Mouse (Mus musculus) CH12.LX (cell line): ENCODE results near the gene Serpinb1a. TPM values are rescaled to one million over a fixed set of nuclear protein-coding genes. Genes with fewer than 3 reads are reported as not detected.

ENCODE experiments used
- DNase-seq: peaks from one replicate; pipeline ENCODE4 v3.0.0-alpha.2; 2013; ENCODE audit errors: extremely low read depth
- H3K27ac ChIP-seq: 2 replicates; pipeline ENCODE4 v1.5.1; 2012; ENCODE audit warnings: low read depth, mild to moderate bottlenecking, control low read depth, moderate library complexity; ENCODE audit not compliant: insufficient read depth
- H3K27me3 ChIP-seq: replicated peaks from 2 replicates; pipeline ENCODE3; 2012; ENCODE audit warnings: inconsistent platforms
- H3K36me3 ChIP-seq, 2 experiments: replicated peaks in 1 of 2; 2 replicates each; pipeline versions ENCODE3 to v1.6.1; 2012; ENCODE audit warnings: inconsistent platforms in 1 of 2, low read length in 1 of 2, mild to moderate bottlenecking in 1 of 2, mixed read lengths in 1 of 2, moderate library complexity in 1 of 2; ENCODE audit not compliant: control insufficient read depth in 1 of 2, insufficient read depth in 1 of 2
- H3K4me1 ChIP-seq, 2 experiments: 2 replicates each; pipeline ENCODE4 v1.6.1; 2012; ENCODE audit warnings: inconsistent platforms in 1 of 2, moderate library complexity in 1 of 2; ENCODE audit not compliant: insufficient read depth in 2 of 2, control insufficient read depth in 1 of 2
- H3K4me2 ChIP-seq: 2 replicates; pipeline ENCODE4 v1.6.1; 2012; ENCODE audit warnings: low read depth, mild to moderate bottlenecking, control low read depth; ENCODE audit not compliant: poor library complexity, insufficient read depth, severe bottlenecking
- H3K4me3 ChIP-seq, 3 experiments: fragments of 150-350 bp in 1 of 3; sonication (generic) in 1 of 3; replicated peaks in 1 of 3; 2 replicates each; pipeline versions ENCODE3 to v1.5.1; 2011 to 2012; ENCODE audit warnings: low read depth in 2 of 3, low read length in 2 of 3, mild to moderate bottlenecking in 2 of 3, moderate library complexity in 2 of 3, control low read depth in 1 of 3, improper control_type of control experiment in 1 of 3, inconsistent platforms in 1 of 3, mixed read lengths in 1 of 3; ENCODE audit not compliant: poor library complexity in 1 of 3
- H3K79me2 ChIP-seq: replicated peaks from 2 replicates; pipeline ENCODE4 v1.6.1; 2012; ENCODE audit warnings: mild to moderate bottlenecking, moderate library complexity; ENCODE audit not compliant: control insufficient read depth, poor library complexity, insufficient read depth, severe bottlenecking; ENCODE audit errors: extremely low read depth
- H3K9ac ChIP-seq: 2 replicates; pipeline ENCODE4 v1.6.1; 2012; ENCODE audit warnings: low read depth, mild to moderate bottlenecking, control low read depth, moderate library complexity; ENCODE audit not compliant: insufficient read depth
- H3K9me3 ChIP-seq: replicated peaks from 2 replicates; pipeline ENCODE3; 2012; ENCODE audit warnings: low read length, inconsistent platforms, mixed read lengths
- CHD1 ChIP-seq: IDR thresholded peaks from 2 replicates; pipeline ENCODE4 v1.6.1; 2012; ENCODE audit warnings: low read depth, low read length, improper control_type of control experiment, inconsistent platforms
- CTCF ChIP-seq, 2 experiments: IDR thresholded peaks in 1 of 2; conservative IDR thresholded peaks in 1 of 2; 2 replicates each; pipeline ENCODE4 v1.5.1; 2011 to 2012; ENCODE audit warnings: low read depth in 2 of 2, low read length in 2 of 2, improper control_type of control experiment in 1 of 2, inconsistent platforms in 1 of 2, mild to moderate bottlenecking in 1 of 2, moderate library complexity in 1 of 2
- ELF1 ChIP-seq: IDR thresholded peaks from 2 replicates; pipeline ENCODE4 v1.6.1; 2014; ENCODE audit warnings: low read depth, mild to moderate bottlenecking, inconsistent platforms, low read length, improper control_type of control experiment
- EP300 ChIP-seq: IDR thresholded peaks from 2 replicates; pipeline ENCODE4 v1.6.1; 2011; ENCODE audit warnings: low read length, improper control_type of control experiment
- ETS1 ChIP-seq: conservative IDR thresholded peaks from 2 replicates; pipeline ENCODE4 v1.6.1; 2012; ENCODE audit warnings: low read depth, mild to moderate bottlenecking, inconsistent platforms, low read length, improper control_type of control experiment, moderate library complexity
- GABPA ChIP-seq: IDR thresholded peaks from 2 replicates; pipeline ENCODE4 v1.6.1; 2012; ENCODE audit warnings: low read depth, low read length, improper control_type of control experiment, inconsistent platforms; ENCODE audit not compliant: insufficient replicate concordance
- HCFC1 ChIP-seq: IDR thresholded peaks from 2 replicates; pipeline ENCODE4 v1.6.1; 2012; ENCODE audit warnings: low read depth, mild to moderate bottlenecking, inconsistent platforms, low read length, improper control_type of control experiment
- JUN ChIP-seq: IDR thresholded peaks from 2 replicates; pipeline ENCODE4 v1.6.1; 2011; ENCODE audit warnings: low read depth, mild to moderate bottlenecking, low read length, improper control_type of control experiment, moderate library complexity; ENCODE audit not compliant: insufficient read depth
- JUND ChIP-seq: conservative IDR thresholded peaks from 2 replicates; pipeline ENCODE4 v1.6.1; 2011; ENCODE audit warnings: low read depth, low read length, improper control_type of control experiment
- MAFK ChIP-seq: IDR thresholded peaks from 2 replicates; pipeline ENCODE4 v1.6.1; 2011; ENCODE audit warnings: low read length, improper control_type of control experiment; ENCODE audit not compliant: insufficient replicate concordance
- MAZ ChIP-seq: IDR thresholded peaks from 2 replicates; pipeline ENCODE4 v1.6.1; 2012; ENCODE audit warnings: low read depth, mild to moderate bottlenecking, inconsistent platforms, low read length, improper control_type of control experiment, moderate library complexity
- NELFE ChIP-seq: IDR thresholded peaks from 2 replicates; pipeline ENCODE4 v1.6.1; 2011; ENCODE audit warnings: low read depth, low read length, improper control_type of control experiment
- NRF1 ChIP-seq: IDR thresholded peaks from 2 replicates; pipeline ENCODE4 v1.6.1; 2014; ENCODE audit warnings: low read depth, mild to moderate bottlenecking, inconsistent platforms, low read length, improper control_type of control experiment, moderate library complexity
- PAX5 ChIP-seq: IDR thresholded peaks from 2 replicates; pipeline ENCODE4 v1.6.1; 2012; ENCODE audit warnings: low read length, inconsistent platforms, mixed read lengths
- POLR2A ChIP-seq: IDR thresholded peaks from 2 replicates; pipeline ENCODE4 v1.6.1; 2011; ENCODE audit warnings: low read depth, mild to moderate bottlenecking, improper control_type of control experiment, low read length
- POLR2AphosphoS2 ChIP-seq: IDR thresholded peaks from 2 replicates; pipeline ENCODE4 v1.6.1; 2011; ENCODE audit warnings: low read depth, low read length, improper control_type of control experiment
- RAD21 ChIP-seq: IDR thresholded peaks from 2 replicates; pipeline ENCODE4 v1.6.1; 2011; ENCODE audit warnings: low read depth, mild to moderate bottlenecking, low read length, improper control_type of control experiment, moderate library complexity
- RCOR1 ChIP-seq: conservative IDR thresholded peaks from 2 replicates; pipeline ENCODE4 v1.6.1; 2012; ENCODE audit warnings: low read depth, mild to moderate bottlenecking, inconsistent platforms, low read length, improper control_type of control experiment
- SMC3 ChIP-seq: IDR thresholded peaks from 2 replicates; pipeline ENCODE4 v1.6.1; 2011; ENCODE audit warnings: low read depth, low read length, improper control_type of control experiment
- TCF12 ChIP-seq: IDR thresholded peaks from 2 replicates; pipeline ENCODE4 v1.6.1; 2014; ENCODE audit warnings: low read depth, mild to moderate bottlenecking, inconsistent platforms, low read length, improper control_type of control experiment
- UBTF ChIP-seq: IDR thresholded peaks from 2 replicates; pipeline ENCODE4 v1.6.1; 2012; ENCODE audit warnings: low read depth, mild to moderate bottlenecking, inconsistent platforms, low read length, improper control_type of control experiment, moderate library complexity
- USF2 ChIP-seq: conservative IDR thresholded peaks from 2 replicates; pipeline ENCODE4 v1.6.1; 2011; ENCODE audit warnings: low read depth, low read length, improper control_type of control experiment
- ZC3H11A ChIP-seq: IDR thresholded peaks from 2 replicates; pipeline ENCODE4 v1.6.1; 2012; ENCODE audit warnings: low read depth, mild to moderate bottlenecking, inconsistent platforms, low read length, improper control_type of control experiment
- ZKSCAN1 ChIP-seq: IDR thresholded peaks from 2 replicates; pipeline ENCODE4 v1.6.1; 2012; ENCODE audit warnings: low read depth, inconsistent platforms, low read length, improper control_type of control experiment, borderline replicate concordance
- ZNF384 ChIP-seq: IDR thresholded peaks from 2 replicates; pipeline ENCODE4 v1.6.1; 2012; ENCODE audit warnings: low read depth, low read length, improper control_type of control experiment, inconsistent platforms
- dilution Hi-C: fragments of 300-500 bp; cut with MboI; formaldehyde crosslinking; loops from 2 replicates; pipeline ENCODE4 v1.14.3; 2020; ENCODE audit warnings: low sequenced_read_pairs; ENCODE audit not compliant: extremely low pct_unique_long_range_greater_than_20kb, extremely low pct_ligation_motif_present
- in situ Hi-C: fragments of 300-500 bp; cut with MboI; formaldehyde crosslinking; loops from 3 replicates; pipeline ENCODE4 v1.14.3; 2019; ENCODE audit warnings: low sequenced_read_pairs, low pct_ligation_motif_present, low pct_unique_long_range_greater_than_20kb, mixed read lengths
- polyA plus RNA-seq: library from polyadenylated mRNA; unstranded; fragments of >175 nt; gene quantifications from 2 replicates; pipeline ENCODE4 v1.2.1, GENCODE M21; 2012; ENCODE audit warnings: low read depth; ENCODE audit not compliant: insufficient read length
- total RNA-seq, 2 experiments: library from RNA; depleted of rRNA; stranded (reverse); fragments of 300-350 nt in 1 of 2; fragments of >200 nt in 1 of 2; gene quantifications; 2 replicates each; pipeline ENCODE4 v1.2.3; 2012 to 2014

Gene Serpinb1a
- total and polyA plus RNA-seq, 3 experiments: 2.5 to 23.0 (median 9.3) TPM

DNA sequence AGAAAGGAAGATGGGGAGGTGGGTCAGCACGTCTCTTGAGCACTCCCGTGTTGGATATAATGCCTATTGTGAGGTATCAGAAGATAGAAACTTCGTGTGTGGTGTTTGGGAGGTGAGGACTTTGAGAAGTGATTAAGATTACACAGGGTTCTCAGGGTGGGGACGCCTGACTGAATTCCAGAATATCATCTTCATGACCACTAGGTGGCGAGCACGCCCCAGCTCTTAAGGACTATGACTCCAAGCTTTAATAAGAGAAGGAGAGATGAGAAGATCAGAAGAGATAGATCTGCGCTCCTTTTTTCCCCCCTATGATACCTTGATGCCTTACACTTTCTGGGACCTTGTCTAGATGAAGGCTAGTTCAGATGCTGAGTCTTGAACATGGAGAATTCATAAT is 982 bp upstream of the Serpinb1a start:
- peaks cover 5 to 42% of the 10 kb centered on the region in 2 experiments; a peak in 3 of 4 replicates for H3K4me1 ChIP-seq
- peak; percentile 77 for DNase-seq
- H3K27me3 ChIP-seq: peaks cover 6% of the 10 kb centered on the region
- H3K79me2 ChIP-seq: no peaks in the 10 kb centered on the region
- H3K4me3 ChIP-seq: no peak overlapping the region
- dilution Hi-C loops (no loop called here), in situ Hi-C loops (loop anchor here (10.0 to 25.0 kb wide), 2 partner anchors 53 to 1060 kb away; partner anchors contain the start of gene Serpinb6c)
- H3K36me3 ChIP-seq: peaks cover 0 to 1% of the 10 kb centered on the region in 2 experiments
- H3K27ac ChIP-seq: no peak overlapping the region
- no peaks in the 10 kb centered on the region for H3K9me3 ChIP-seq
- H3K4me2 ChIP-seq: no peak overlapping the region
- TF ChIP-seq CTCF (conservative IDR thresholded peaks at IDR 0.05 in 1 of 2, IDR thresholded peaks at IDR 0.05 in 1 of 2; ENCODE audit: low read depth in 2 of 2, low read length in 2 of 2) (peak; percentile 58 to 84; a peak in 3 of 4 replicates), NELFE (no peak), ELF1 (no peak), POLR2AphosphoS2 (no peak), PAX5 (no peak), MAZ (no peak), UBTF (no peak), USF2 (no peak), HCFC1 (no peak), ETS1 (no peak), SMC3 (peak; percentile 63), NRF1 (no peak), RCOR1 (no peak), RAD21 (peak; percentile 72), CHD1 (no peak), TCF12 (no peak), POLR2A (no peak), ZC3H11A (no peak), ZKSCAN1 (no peak), ZNF384 (no peak), JUND (no peak), GABPA (no peak), EP300 (no peak), MAFK (no peak), JUN (no peak)
- TF ChIP-seq, all 38 proteins: peak for 3
- no peak overlapping the region for H3K9ac ChIP-seq
